Mouse (Mus musculus) bone marrow macrophage, adult 2 months (primary cell): ENCODE results near the gene Olfr543.

Experiments used
- CTCF ChIP-seq: IDR thresholded peaks from 2 replicates; pipeline ENCODE4 v1.5.1; 2012; ENCODE audit warnings: low read depth, mild to moderate bottlenecking, low read length, moderate library complexity
- POLR2A ChIP-seq: IDR thresholded peaks from 2 replicates; pipeline ENCODE4 v1.6.1; 2012; ENCODE audit warnings: mild to moderate bottlenecking, low read depth, low read length, borderline replicate concordance

DNA sequence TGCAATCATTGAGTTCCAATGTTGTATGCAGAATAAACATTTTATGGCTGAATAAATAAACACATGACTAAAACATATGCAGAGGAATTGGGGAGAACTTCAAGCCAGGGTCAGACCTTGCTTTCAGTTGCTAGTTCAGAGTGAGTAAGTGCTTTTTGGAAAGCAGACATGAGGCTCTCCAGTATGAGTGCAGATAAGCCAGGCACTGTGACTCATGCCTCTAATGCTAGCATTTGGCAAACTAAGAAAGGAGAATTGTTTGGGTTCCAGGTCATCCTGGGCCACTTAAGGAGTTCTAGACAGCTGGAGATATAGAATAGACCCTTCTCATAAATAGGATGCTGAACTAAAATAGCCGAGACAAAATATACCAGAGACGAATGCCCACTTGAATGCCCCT lies 2.2 kb upstream of the Olfr543 start:
- TF ChIP-seq CTCF, result no peak
- no peak for TF ChIP-seq POLR2A
